Mouse (Mus musculus) layer of hippocampus, adult 9-10 months (tissue): ENCODE data around the gene Cdk7.

ENCODE experiments used
- DNase-seq: peaks from one replicate; pipeline ENCODE4 v3.0.0; 2022; ENCODE audit warnings: low spot score

Cdk7 gene

DNA sequence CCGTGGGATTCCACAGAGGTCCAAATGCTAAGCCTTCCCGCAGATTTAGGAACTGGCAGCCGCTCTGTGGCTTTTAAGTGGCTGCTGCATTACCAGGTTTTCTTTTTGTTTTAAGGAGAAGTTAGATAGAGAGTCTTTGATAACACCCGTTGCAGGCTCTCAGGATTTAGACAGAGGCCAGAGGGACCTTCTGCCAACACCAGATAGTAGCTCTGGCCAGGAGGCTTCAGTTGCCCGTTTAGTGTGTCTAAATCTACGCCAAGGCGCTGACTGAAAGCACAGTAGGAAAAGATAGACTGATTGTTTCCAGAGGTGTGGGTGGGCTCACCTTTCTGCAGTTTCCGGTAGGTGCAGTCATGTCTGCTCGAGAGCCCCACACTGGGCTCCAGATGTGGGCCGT, 5.5 kb downstream of the Cdk7 start:
- DNase-seq, result no peak

DNA sequence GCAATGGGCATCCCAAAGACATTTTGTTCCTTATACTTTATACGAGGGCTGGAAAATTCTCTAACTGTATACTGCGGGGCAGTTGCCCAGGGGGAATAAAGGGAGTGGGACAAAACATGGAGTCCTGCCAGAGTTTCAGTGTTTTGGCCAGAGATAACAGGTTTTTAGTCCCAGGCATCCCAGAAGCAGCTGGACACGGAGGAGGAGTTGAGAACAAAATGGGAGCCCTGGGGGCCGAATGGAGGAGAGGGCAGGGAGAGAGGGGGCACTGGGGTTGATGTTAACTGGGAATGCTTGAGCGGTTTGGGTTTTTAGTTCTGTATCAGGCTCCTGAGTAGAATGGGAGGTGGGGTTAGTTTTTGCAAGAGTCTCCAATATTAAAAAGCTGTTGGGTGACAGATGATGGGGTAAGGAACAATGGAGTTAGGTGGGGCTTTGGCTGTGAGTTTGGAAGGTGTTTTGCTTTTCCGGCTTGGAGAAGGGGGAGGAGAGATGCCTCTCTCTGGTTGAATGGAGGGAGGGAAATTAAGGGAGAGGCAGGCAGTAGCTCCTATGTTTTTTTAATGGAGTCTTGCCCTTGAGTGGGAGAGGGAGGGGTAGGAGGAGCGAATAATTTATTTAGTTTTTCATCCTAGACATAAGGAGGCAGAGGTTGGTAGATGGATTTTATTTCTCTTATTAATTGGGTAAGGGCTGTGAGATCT, 6.5 kb downstream of the Cdk7 start:
- DNase-seq, result no peak

DNA sequence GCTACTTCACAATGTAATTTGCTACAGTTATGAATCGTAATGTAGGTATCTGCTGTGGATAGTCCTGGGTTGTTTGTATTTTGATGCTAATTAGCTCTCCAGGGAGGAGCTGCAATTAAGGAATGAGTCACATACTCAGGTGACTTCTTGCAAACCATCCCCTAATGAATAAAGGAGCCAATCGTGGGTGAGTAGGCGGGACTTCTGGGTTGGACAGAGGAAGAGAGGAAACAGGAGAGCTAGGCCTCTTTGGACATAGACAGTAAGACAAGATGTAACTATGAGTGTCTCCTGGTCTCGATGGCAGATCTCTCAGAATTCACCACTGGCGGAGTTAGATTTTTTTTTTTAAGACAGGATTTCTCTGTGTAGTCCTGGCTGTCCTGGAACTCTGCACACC, 9.1 kb downstream of the Cdk7 start:
- no peak for DNase-seq

DNA sequence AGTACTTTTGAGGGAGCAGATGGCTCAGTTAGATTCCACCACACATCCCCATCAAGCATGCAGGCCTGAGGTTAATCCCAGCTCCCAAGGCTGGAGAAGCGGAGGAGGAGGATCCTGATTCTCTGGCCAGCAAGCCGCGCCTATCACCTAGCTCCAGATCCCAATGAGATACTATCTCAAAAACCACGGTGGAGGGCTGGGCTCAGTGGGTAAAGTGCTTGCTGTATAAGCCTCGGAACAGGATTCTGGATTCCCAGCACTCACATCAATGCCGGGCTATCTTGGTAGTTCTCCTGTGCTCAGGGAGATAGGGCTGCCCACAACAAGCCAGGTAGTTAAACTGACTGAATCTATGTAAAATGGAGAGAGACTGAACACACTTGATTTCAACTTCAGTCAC, 15.3 kb downstream of the Cdk7 start:
- no peak for DNase-seq

DNA sequence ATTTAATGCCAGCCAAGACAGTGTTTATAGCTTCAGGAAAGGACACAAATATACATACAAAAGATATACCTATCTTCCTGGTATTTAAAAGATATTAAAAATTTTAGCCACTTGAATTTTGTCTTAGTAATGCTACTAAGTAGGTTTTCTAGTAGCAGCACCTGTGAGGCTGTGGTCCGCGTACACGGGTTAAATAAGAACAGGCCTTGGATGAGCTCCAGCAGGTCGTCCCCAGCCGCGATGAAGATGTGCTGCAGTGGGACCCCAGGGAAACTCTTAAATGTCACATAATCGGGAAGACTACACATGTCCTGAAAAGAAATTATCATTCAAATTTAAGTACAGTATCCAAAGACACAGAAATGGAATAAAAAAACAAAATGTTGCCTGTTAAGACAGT, 24.5 kb downstream of the Cdk7 start:
- DNase-seq, result no peak

DNA sequence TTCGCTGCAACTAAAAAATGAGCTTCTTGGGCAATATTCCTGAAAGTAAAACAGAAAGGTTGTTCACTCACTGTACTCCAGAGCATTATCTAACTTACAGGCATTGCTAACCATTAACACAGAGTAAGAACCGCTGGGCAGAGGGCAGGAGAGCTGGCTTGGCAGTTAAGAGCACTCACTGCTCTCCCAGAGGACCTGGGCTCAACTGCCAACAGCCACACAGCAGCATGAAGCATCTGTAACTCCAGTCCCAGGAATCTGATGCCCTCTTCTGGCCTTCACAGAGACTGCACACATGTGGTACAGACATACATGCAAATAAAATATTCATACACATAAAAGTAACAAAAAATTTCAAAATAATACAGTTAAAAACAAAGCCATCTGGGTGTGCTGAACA, 27.3 kb downstream of the Cdk7 start:
- no peak for DNase-seq

DNA sequence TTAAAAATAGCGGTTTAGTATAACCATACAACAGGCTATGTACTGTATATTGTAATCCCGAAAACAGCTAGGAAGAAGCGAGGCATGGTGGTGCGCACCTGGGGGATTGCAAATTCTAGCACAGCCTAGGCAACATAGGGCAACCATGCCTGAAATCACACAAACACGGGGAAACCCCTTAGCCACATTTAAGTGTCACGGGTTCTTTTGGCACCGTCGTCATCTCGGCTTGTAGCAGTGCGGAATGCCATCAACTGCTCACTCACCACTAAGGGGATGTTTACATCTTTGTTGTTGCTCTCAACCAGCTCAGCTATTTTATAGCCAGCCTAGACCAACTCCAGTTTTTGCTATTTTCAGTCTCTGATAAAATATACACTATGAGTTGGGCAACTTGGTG, 31.9 kb downstream of the Cdk7 start:
- no peak for DNase-seq

DNA sequence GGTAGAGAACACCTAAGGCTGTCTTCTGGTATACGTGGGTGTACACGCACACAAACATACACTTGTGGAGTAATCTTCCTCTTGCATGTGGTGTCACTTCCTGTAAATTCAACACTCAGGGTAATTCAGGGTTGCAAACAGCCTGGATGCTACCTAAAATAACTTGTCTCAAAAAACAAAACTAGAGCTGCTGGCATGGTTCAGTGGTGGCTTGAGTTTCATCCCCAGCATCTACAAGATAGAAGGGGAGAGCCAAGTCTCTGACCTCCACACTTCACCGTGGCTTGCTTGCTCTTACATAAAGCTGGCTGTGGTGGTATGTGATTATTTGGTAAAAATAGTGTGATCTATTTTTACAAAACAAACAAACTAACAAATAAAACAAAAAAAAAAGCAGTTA, 33.2 kb downstream of the Cdk7 start:
- no peak for DNase-seq

DNA sequence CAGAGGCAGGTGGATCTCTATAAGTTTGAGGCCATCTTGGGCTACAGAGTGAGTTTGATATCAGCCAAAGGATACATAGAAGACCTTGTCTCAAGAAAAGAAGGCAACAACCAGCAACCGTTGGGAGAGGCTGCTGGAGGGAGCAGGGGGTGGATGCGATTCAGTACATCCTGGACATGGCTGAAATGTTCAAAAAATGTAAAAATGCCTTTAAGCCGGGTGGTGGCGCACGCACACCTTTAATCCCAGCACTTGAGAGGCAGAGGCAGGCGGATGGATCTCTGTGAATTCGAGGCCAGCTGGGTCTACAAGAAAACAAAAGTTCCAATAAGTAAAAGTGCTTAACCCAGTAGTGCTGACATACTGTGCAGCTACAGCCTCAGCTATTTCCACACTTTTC, 43.2 kb downstream of the Cdk7 start:
- no peak for DNase-seq

DNA sequence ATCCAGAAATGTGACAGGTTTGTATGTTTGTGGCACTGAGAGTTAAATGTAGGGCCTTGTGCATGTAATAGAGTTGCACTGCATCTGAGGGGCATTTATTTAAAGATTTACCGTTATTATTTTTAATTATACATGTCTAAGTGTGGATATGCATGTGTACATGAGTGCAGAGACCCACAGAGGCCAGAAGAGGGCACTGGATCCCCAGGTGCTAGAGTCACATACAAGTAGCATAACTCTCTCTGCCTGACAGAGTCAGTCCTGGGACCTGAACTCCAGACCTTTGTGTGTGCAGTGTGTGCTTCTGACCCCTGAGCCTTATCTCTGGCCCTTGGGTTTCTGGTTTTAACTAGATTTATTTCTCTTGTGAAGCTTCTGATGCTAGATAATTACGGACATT, 46.4 kb downstream of the Cdk7 start:
- no peak for DNase-seq

DNA sequence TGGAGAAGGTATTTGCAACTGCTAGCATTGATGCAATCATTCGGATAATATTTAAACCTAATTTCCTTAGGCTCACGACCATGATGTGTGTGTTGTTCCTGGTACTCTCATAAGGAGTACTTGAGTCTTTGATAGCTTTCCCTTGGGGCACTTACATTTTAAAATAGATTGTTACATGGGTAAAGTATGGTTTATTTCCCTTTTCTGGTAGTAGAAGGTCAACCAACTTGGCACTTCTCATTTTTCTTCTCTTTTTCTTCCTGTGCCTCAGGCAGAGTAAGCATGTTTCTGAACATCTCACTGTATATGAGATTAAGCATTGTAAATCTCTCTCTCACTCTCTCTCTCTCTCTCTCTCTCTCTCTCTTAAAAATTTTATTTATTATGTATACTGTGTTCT, 47.9 kb downstream of the Cdk7 start:
- no peak for DNase-seq

DNA sequence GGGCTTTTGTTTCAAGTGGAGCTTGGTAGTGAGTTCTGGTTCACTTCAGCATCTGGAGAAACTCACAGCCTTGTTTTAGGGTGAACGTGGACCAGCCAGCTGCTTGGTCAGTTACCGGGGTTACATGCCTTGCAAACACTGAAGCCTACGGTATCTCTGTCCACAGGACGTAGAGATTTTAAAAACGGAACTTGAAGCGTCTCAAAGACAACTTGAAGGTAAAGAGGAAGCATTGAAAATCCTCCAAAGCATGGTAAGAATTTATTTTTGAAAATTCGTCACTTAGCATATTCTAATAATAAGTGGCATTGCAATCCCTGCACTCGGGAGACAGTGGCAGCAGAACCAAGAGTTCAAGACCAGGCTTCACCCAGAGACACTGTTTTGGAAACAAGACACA, 49.1 kb downstream of the Cdk7 start:
- no peak for DNase-seq

DNA sequence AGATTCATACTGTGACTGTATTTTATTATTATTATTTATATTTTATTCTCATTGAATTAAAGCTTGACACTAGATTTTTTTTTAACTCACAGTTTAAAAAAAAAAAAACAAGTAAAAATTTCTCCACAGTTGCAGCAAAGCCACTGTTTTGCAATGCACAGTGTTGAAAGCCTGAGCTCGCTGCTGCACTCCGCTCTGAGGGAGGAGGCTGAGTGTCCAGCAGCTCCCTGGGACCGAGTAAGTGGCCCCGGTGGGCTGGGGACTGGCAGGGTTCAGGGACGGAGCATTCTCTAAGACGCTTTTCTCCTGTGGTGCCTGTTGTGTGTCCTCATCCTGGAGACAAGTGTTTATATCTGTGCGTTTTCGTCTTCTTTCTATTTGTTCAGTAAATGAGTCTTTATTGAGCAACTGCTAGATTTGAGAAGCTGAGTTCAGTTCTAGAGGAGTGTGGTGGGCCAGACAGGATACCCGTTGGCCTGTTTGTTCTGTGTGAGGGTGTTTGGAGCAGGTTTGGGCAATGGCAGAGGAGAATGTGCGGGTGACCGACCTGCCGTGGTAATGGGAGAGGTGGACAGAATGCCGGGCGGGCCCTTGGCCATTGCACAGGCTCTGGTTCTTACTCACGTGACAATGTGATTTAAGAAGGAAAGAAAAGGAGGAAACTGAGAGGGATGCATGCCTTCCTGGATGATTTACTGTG, 54.7 kb downstream of the Cdk7 start:
- DNase-seq, result no peak

DNA sequence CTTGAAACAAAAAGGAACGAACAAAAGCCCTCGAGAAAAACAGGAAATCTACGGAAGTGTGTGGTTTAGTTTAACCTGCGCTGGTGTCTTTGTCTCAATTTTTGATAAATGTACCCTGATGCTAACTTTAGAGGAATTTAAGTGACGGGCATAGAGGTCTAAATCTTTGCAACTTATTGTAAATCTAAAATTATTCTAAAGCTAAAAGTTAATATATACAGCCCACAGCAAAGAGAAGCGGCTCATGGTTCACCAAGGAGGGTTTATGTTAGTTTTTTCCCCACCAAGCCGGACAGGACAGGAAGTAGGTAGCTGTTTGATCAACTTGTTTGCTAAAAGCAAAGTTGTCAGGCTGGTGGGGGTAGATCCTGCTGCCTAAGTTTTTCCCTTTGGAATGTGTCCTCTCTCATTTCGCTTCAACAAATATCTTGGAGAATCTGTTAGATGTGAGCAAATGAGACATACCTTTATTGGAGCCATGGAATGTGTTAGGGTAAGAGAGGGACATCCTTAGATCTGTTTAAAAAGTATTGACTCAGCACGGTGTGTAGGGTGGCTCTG, 60.5 kb downstream of the Cdk7 start:
- DNase-seq, result no peak

DNA sequence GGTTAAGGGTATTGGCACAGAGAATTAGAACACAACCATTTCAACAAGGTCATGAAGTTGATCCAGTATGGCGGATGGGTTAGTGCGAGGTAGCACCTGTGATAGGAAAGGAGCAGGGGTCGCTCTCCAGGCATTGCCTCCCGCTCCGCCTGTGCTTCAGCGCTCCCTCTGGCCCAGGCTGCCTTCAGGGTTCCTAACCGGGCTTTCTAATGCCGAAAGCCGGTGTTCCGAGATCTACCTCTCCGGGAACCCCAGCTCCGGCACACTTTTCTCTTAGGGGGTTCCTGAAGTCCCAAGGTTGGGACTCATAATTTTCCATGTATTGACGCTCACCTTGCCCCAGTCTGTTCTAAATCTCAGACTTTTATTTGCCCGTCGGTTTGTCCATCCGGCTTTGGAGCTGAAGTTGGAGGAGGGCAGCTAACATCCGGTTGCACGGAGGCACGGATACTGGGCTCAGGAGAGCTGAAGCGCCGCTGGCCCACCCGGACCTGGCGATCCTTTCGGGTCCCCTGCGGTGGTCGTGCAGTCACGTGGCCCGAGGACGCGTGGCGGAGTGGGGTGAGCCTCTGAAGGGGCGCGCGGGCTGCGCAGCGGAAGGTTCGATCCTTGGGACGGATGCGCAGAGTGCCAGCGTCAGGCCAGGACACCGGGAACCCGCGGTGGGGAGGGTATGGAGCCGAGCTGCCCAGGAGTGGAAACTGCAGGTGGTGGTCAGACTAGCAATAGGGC, 61.3 kb downstream of the Cdk7 start, which contains the start of gene Ccdc125:
Gene Ccdc125, plus strand, starts transcription at position 427 of the 732 bp plus-strand sequence.
- no peak for DNase-seq

DNA sequence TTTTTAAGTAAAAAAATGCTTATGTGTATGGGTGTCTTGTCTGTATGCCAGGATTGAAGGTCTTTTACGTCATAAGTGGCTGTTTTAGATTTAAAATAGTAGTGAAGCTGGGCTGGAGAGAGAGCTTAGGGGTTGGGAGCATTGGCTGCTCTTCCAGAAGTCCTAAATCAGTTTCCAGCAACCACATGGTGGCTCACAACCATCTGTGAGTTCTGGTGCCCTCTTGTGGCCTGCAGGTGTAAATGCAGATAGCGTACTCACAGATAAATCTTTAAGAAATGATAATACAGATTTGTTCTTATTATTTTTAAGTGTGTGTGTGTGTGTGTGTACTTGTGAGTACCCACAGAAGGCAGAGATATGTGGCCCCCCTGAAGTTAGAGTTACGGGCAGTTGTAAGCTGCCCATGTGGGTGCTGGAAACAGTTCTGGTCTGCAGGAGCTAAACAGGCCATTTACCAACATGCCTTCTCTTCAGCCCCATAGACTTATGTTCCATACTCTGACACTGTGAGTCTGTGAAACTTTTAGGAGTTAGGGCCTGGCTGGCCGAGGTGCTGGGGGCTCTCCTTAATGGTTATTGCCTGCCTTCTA, 70.8 kb downstream of the Cdk7 start:
- no peak for DNase-seq

DNA sequence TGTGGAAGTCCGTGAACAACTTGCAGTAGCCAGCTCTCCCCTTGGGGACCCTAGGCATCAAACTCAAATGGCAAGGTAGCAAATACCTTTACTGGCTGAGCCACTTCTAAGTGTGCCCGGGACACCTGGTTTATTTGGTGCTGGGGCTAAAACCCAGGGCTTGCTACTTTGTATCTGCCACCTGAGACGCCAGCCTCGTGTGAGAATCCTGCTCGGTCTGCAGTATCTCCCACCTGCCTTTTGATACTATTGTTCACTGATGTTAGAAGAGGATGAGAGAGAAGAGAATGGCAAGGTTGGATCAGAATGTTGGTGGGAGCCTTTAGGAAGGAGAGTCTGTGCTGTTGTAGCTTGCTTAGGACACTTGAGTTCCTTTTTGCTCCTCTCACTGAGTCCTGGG, 72.6 kb downstream of the Cdk7 start:
- DNase-seq, result no peak
